Mouse (Mus musculus): ENCODE data around the gene Sema4a.

Sema4a gene

DNA sequence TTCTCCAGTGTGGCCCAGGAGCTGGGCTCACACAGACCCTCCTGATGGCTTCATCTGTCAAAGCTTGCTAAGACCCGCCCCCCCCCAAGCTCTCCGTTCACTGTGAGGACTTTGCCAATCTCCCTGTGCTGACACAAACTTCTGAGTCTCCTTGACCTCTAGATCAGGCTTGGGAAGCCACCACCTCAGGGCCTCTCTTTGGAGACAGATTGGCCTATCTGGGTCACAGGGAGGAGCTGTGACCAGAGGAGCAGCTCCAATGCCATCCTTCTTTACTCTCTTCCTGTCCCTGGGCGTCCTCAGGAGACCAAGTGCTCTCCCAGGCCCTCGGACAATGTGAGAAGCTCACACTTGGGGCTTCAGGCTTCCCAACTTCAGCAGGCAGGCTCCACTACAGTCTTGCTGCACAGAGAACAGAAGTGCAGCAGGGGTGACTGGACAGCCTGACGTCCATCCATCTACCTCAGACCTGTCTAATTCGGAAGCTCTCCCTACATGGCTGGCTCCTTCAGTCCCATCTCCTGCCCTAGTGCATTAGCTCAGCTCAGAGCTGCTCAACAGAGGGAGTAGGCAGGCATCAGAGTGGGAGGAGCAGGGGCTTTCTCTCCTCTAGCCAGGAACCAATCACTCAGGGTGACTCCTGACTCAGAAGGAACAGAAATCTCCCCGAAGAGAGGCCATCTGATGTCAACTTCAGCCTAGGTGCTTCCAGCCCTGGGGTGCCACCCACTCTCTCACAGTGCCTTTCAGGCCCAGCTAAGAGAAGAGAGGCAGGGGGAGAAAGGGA, 4.0 kb downstream of the Sema4a start:
- in situ Hi-C loops (cut with MboI, MseI) = no loop called here

DNA sequence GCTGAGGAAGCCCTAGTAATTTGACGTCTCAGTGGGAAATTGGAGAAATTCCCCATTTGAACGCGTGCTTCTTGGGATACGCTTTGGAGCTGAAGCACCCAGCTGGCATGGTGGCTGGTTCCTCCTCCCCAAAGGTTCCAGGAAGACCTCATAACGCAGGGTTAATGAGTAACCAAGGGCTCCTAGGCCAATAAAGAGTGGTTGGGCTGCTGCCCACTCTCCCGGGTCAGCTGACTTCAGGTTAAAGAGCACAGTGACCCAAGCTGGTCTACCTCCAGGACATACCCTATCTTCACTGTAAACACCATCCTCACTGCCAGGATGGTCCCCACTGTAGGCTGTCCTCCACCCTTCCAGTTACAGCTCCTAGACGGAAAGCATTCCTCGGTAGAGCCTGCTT, 4.7 kb downstream of the Sema4a start:
- in situ Hi-C loops (cut with MboI, MseI) = no loop called here

DNA sequence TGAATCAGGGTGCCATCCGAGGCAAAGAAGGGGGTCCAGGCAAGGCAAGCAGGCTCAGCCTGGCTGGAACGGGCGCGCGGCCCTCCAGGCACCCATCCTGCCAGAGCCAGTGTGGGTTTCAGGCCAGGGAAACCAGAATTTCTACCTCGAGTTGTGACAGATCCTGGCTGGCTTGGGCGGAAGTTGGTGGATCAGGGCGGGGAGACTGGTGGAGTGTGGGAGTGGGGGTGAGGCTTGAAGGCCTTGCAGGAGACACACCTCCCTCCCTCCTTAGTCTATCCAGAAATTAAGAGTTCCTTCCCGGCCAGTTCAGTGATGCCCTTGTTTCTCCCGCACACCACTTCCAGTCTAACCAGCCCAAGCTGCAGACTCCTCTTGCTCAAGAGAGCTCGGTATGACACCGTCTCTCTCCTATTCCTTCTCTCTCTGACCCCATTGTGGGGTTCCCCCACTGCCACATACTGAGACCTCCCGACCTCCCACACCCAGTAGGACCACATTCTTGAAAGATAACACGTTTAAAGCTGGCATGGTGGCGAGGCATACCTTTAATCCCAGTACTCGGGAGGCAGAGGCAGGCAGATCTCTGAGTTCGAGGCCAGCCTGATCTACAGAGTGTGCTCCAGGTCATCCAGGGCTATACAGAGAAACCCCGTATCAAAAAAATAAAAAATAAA, 5.3 kb downstream of the Sema4a start:
- in situ Hi-C loops (cut with MboI, MseI) = no loop called here

DNA sequence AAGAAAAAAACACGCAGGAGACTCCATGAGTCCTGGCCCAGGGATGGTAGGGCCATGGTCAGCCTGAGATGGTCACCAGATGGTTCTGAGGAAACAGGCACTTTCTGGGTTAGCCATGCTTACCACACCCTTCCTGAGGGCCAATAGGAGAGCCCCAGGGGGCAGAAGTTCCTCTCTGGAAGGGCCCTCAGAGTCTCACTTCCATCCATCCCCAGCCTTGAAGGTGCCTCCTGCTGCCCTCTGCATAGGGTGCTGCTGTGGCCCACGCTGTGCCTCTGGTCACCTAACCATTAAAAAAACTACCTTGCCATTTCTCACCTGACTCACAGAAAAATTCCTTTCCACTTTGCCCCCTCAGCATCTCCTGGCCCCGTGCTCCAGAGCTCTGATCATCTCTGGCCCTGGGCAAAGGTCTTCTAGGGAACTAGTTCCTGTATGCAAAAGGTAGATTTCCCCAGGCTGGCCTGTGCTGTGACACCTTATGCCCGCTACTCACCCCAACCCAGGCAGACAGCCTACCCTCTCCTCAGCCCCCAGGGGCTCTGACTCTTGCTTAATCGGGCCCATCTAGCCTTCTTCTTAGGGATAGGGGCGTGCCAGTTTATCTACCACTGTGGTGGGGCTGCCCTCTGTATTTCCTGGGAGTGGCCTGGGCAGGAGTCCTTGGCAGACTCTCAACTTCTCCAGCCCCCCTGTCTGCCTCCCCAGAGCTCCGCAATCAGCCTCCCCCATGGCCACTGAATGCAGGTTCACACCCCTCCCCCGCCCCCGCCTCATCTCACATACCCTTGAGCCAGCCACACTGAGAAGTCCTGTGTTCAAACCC, 6.0 kb downstream of the Sema4a start:
- in situ Hi-C loops (cut with MboI, MseI) = no loop called here

DNA sequence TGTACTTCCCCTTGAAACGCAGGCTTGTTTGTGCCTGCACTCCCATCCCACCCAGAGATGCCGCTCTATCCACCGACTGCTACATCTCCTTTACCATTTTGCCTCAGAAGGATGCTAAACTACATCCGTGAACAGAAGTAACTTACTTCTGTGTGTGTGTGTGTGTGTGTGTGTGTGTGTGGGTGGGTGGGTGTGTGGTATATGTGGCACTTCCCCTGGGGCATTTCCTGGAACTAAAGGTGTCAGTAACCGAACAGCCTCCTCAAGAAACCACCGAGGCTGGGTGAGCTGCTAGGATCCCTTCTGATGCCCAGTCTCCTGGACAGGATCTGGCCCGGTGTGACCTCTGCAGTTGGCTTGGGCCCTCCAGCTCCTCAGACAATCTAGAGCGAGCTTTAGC, 7.0 kb downstream of the Sema4a start:
- in situ Hi-C loops (cut with MboI, MseI) = no loop called here

DNA sequence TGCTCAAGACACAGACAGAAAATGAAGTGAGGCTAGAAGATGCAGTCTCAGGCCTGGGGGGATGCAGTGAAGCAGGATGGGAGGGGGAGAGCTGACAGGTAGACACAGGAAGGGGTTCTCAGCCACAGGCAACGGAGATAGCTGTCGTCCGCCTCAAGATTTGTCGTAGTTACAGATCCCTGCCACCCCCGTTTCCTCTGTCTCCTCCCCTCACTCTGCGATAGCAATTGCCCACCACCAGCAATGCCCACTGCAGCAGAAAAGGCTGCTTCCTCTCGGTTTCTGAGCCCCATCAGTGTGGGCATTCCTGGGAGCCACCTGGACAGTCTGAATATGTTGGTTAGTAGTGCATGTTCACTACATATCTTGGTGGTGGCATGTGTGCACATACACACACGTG, 7.6 kb downstream of the Sema4a start:
- in situ Hi-C loops (cut with MboI, MseI) = no loop called here

DNA sequence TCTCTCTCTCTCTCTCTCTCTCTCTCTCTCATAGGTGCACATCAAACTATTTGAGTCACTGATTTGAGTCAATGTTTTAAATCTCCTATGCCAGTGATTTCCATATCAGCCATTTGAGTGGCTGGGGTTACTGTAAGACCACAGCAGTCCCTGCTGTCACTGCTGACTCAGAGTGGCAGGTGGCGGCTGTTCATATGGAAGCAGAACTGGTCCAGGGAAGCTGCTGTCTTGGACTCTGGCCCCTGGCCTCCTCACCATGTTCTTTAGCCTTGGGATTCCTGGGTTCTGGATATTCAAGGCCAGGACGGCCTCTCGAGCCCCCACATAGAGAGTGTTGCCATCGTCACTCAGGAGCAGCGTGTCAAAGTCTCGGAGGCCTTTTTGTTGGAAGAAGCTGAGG, 8.3 kb downstream of the Sema4a start:
- in situ Hi-C loops (cut with MboI, MseI) = no loop called here

DNA sequence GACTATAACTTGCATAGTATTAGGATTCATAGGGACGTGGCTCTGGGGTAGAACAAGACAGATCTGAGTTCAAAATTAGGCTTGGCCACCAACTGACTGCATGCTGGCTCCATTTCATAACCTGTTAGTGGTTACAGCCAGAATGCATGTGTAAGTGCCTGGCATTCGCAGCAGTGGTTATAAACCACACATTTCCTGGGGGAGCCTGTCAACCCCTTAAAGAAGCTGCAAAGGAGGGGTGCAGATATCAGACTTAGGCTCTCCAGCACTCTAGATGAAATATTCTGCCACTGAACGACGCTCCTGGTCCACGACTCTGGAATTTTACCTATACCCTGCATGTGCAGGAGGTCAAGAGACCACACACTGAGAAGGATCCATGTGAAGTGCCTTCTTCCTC, 8.7 kb downstream of the Sema4a start:
- in situ Hi-C loops (cut with MboI, MseI) = no loop called here

DNA sequence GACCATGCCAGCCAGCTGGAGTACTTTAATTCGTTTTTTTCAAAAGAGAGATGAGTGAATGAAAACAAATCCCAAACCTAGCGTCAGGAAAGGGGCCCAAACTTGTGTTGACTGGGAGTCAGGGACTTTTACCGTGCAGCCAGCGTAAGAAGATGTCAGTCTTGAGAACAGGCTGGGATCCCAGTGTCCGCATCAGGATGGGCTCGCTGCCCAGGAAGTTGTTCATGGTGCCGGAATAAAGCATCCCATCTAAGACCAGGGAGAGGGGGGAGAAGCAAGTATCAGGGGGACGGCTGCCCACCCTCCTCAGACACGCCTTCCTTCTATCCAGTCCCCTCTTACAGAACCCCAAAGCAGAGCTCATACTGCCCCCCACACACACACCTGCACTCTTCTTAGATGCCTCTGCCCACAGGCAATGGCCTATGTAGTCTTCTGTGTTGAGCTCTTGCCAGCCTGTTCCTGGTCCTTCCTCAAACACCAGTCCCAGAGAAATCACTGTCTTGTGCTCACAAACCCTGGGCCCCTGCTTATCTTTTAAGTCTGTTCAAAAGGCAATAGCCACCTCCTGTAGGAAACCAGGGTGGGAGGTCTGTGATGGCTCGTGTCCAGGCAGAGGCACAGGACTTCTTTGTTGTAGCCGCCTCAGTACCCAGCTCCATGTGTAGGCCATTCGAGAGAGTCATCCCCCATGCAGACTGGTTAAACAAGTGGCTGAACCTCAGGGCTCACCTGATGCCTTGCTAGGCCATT, 10.4 kb downstream of the Sema4a start:
- in situ Hi-C loops (cut with MboI, MseI) = no loop called here

DNA sequence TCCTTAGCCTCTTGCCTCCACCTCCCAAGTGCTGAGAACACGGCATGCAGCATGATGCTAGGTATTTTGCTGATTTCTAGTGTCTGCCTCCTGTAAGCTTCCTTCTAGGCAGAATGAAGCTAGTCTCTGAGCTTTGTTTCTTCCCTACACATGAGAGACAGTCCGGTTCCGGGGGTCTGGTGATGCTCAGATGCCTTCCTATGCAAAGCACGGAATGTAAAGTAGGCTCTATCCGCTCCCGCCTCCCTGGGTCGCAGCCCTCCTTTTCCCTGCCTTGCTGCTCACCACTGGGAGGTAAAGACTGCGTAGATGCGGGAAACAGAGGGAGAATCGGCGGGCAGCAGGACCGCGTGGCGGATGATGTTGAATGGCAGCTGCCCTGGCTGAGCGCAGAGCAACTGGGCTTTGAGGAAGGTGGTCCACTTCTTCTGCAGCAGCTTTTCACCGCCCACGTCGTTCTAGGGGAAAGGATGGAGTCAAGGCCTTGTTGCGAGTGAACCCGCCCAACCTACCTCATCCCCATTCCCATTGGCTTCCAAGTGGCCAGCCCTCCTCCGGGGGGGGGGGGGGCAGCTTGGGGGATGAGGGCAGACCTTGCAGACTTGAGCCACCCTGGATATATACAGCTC, 11.5 kb downstream of the Sema4a start:
- in situ Hi-C loops (cut with MboI, MseI) = no loop called here

DNA sequence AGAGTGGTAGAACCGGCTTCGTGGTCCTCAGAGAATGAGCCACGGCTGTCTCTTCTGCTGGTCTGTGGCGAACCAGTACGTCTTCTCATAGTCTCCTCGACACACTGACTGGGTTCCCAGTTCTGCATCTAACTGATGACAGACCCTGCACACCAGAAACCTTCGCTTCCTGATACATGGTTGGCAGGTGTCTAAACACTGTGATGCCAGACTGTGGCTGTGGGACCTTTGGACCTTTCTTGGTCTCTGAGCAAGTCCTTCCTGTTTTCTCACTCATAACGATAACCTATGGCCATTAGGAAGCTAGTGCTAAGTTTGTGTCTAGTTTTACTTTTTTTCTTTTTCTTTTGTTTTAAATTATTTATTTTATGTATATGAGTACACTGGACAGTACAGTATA, 12.5 kb downstream of the Sema4a start:
- in situ Hi-C loops (cut with MboI, MseI) = no loop called here

DNA sequence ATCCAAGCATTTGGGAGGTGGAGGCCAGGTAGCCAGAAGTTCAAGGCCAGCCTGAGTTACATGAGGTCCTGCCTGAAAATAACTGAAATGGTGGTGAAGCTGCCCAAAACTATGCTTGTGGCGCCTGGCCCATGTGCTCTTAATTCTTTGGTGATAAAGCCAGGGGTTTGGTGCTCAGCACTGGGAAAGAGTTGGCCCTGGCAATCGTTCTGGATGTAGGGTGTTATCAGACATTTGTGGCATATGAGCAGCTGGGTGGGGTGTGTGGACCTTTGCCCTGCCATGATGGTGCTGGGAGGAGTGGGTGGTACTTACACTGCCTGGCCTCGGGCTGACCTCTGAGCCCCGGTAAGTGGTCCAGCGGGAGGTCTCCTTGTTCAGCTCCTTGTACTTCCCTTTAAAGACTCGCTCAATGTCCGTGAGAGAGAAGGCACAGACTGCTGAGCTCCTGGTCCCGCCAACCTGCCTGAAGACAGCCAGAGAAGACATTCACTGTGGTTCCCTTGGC, 13.3 kb downstream of the Sema4a start:
- in situ Hi-C loops (cut with MboI, MseI) = no loop called here

DNA sequence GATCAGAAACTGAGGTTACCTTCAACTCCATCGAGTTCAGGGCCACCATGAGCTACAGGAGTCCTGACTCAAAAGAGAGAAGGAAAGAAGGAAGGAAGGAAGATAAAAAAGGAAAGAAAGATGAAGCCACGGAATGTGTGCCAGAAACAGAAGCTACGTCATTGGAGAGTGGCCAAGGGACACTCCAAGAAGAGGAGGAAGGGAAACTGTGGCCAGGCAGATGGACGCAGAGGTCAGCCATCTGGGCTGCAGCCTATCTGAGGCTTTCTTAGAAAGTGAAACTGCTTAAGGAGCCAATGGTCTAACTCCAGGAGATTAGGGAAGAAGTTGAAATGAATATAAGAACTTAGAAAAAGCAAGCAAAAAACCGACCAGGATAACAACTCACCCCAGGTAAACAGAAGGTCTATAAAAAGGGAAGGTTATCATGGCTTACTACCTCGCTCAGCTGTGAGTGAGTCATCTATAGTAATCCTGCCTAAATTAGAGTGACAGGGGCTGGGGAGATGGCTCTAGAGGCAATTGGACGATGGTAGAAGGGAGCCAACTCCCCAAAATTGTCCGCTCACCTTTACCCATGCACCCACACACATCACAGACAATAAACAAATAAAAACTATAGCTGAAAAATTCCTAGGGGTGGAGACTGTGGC, 14.4 kb downstream of the Sema4a start:
- in situ Hi-C loops (cut with MboI, MseI) = no loop called here

DNA sequence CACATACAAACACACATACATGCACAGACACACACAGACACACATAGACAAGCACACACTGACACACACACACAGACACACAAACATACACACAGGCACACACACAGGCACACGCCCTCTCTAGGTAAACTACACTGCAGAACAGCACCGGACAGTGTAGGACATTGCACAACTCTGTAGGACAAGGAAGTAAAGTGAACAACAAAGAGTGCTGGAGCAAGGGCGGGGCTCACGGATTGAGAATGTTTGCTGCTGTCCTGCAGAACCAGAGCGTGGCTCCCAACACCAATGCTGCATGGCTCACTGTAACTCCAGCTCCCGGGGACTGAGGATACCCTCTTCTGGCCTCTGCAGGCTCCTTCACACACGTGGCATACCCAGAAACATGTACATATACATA, 18.1 kb downstream of the Sema4a start:
- in situ Hi-C loops (cut with MboI, MseI) = no loop called here

DNA sequence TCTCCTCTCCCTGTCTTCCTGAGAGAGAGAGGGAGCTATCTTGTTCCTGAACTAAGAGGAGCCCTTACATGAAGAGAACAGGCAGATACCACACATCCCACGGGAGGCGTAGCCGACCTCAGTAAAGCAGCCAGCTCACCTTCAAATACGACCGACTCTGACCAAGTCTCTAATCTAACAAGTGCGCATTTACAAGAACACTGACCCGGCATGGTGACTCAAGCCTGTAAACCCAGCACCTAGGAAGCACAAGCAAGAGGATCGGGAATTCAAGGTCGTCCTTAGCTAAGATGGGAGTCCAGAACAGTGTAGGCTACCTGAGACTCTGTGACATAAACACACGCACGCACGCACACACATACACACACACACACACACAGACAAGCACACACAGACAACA, 18.5 kb downstream of the Sema4a start:
- in situ Hi-C loops (cut with MboI, MseI) = no loop called here

DNA sequence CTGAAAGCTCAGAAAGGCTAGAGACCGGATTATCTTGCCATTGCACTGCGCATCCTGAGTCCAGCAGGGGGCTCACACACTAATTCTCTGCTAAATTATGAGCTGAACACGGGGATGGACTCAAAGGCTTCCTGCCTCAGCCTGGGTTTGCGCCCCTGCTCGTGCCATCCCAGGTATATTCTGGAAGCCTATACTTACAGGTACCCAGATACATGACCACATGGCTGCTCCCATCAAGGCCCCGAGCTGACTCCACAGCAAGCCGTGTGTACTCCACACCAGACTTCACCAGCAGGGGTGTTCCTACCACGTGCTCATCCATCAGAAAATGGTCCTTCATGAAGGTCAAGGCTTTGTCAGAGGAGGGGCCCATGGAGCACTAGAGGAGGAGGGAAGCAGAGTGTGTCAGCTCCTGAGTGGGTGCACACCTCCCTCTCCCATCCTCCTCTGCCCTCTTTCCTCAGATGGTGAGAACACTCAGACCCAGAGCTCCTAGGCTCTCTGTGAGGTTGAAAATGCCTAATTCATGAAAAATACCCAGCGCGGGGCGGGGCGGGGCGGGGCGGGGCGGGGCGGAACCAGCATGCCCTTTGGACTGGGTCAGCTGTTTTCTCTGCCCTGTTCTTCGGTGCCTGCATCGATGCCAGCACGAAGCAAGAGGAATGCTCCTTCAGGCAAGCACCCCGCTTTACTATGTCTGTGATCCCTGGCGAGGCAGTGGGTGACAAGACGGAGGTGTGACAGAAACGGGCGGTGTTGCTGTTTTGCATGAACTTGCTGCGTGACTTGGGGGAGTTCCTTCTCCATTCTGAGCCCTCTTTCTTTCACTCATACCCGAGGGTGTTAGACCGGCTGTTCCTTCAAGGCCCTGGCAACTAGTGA, 20.2 kb downstream of the Sema4a start:
- in situ Hi-C loops (cut with MboI, MseI) = no loop called here

DNA sequence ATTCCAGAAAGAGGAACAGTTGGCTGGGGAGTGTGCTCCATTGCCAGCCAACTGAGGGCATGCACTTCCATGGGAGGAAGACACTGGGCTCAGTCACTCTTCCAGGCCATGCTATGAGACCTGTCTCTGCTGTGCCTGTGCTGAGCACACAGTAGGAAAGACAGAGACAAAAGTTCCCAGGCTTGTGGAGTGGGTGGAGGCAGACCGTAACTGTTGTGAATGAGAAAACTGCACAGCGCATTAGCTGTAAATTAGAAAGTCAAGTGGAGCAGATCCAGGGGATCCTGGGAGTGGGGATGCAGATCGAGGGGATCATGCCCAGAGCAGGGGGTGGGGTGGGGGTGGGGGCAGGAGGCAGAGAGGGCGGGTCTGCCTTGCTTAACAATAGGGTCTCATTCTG, 21.4 kb downstream of the Sema4a start:
- in situ Hi-C loops (cut with MboI, MseI) = no loop called here

DNA sequence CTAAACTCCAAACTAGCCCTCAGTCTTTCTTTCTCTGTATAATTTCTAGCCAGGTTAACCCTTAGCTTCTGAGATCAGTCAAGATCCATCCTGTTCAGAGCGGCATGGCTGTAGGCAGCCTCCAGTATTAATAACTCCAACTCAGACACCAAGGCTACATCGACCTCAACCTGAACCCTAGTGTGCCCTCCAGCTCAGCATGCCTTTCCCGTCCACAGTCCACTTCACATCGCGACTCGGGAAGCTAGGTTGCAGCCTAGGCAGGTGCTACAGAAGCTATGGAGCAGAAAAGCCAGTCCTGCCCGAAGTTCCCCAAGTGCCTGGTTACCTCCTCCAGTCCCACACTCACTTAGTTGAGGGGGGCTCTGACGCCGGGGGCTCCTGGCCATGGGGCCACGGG, 23.5 kb downstream of the Sema4a start:
- in situ Hi-C loops (cut with MboI, MseI) = no loop called here

DNA sequence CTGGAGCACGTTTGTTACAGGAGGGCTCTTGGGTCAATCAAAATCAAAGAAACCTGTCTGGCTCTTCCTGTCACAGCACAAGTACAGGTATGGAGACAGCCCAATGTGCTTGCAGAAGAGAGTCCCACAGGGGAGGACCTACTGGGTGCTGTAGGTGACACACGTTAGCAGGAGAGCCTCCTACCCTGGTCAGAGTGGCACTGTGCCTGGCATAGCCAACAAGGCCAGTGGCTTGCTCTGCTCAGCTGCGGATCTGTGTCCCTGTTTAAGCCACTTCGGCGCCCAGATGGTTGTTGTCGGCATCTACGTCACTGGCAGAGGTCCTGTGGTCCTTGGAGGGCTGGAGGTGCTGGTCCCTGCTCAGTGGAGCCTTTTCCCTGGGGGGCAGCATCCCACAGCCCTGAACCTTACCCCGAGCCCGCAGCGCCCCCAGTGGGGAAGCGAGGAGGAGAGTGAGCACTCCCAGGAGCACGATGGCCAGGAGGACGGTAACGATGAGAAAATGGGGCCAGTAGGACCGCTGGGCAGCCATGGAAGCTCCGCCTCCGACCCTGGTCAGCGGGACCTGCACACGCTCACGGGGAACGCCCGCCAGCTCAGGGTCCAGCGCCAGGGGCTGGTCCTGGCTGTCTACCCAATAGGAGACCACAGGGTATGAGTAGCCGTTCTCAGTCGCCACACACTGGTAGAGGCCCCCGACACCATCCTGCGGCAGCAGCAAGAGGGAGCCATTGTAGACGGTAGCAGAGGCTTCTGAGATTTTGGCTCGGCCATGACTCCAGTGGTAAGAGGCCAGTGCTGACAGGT, 24.4 kb downstream of the Sema4a start:
- in situ Hi-C loops (cut with MboI, MseI) = no loop called here
